Mouse (Mus musculus) intestine, postnatal 0 days (tissue): Measurements from ENCODE around the gene Ppl. TPM values are rescaled to one million over a fixed set of nuclear protein-coding genes. Genes with fewer than 3 reads are reported as not detected.

Source experiments
- ATAC-seq: fragments of 200-750 bp; cut with Nextera tagmentation; 2 replicates; pipeline ENCODE4 v1.8.0; 2017; ENCODE audit warnings: mild to moderate bottlenecking, moderate TSS enrichment, moderate library complexity
- H3K27ac ChIP-seq: fragments of 300-500 bp; sonication (generic); 2 replicates; pipeline ENCODE4 v1.5.1; 2014; ENCODE audit warnings: mild to moderate bottlenecking, low read depth, low read length, moderate library complexity
- H3K27me3 ChIP-seq: fragments of 300-500 bp; sonication (generic); replicated peaks from 2 replicates; pipeline ENCODE4 v1.6.1; 2014; ENCODE audit warnings: low read length, mixed read lengths; ENCODE audit not compliant: control insufficient read depth, insufficient read depth
- H3K36me3 ChIP-seq: fragments of 300-500 bp; sonication (generic); 2 replicates; pipeline ENCODE4 v1.6.1; 2014; ENCODE audit warnings: mild to moderate bottlenecking, moderate library complexity; ENCODE audit not compliant: control insufficient read depth, insufficient read depth
- H3K4me1 ChIP-seq: fragments of 300-500 bp; sonication (generic); replicated peaks from 2 replicates; pipeline ENCODE4 v1.6.1; 2014; ENCODE audit warnings: antibody characterized with exemption, low read length, mixed read lengths; ENCODE audit not compliant: control insufficient read depth, insufficient read depth
- H3K4me2 ChIP-seq: fragments of 300-500 bp; sonication (generic); replicated peaks from 2 replicates; pipeline ENCODE4 v1.6.1; 2014; ENCODE audit warnings: low read depth, mild to moderate bottlenecking, moderate library complexity
- H3K4me3 ChIP-seq: fragments of 300-500 bp; sonication (generic); 2 replicates; pipeline ENCODE4 v1.5.1; 2014; ENCODE audit warnings: low read depth, low read length
- H3K9ac ChIP-seq: fragments of 300-500 bp; sonication (generic); 2 replicates; pipeline ENCODE4 v1.6.1; 2014; ENCODE audit warnings: mild to moderate bottlenecking, low read depth, low read length
- H3K9me3 ChIP-seq: fragments of 300-500 bp; sonication (generic); 2 replicates; pipeline ENCODE4 v1.6.1; 2016; ENCODE audit warnings: mixed run types; ENCODE audit not compliant: control insufficient read depth
- CTCF ChIP-seq: sonication (generic); IDR thresholded peaks from 2 replicates; pipeline ENCODE4 v1.5.1; 2016; ENCODE audit warnings: low read depth, mild to moderate bottlenecking, control low read depth, antibody characterized with exemption, moderate library complexity
- WGBS: fragments of 180-500 bp; shearing (Covaris S2); extraction: QIAGEN DNeasy Blood & Tissue Kit; methylation state at CpG from one replicate; pipeline ENCODE4 v1.1.7; 2014; 5-methylcytosine and 5-hydroxymethylcytosine counted together
- polyA plus RNA-seq: library from polyadenylated mRNA; unstranded; fragments of >200 nt; fragmentation: Nextera tagmentation; extraction: Ambion mirVana; gene quantifications from 2 replicates; pipeline ENCODE4 v1.2.1, GENCODE M21; 2015

Ppl gene
- 0.69 and 0.86 TPM in 2 replicates for polyA plus RNA-seq

GRCm38 (mm10) chr16:5132401-5132801 is at the start of gene Ppl:
TSS of gene Ppl (minus strand) at chr16:5132421.
- Histone ChIP-seq H3K36me3 (no peaks in the 10 kb centered on the region), H3K9me3 (no peaks in the 10 kb centered on the region), H3K9ac (no peak within 1 kb of the TSS), H3K4me1 (peaks cover 8% of the 10 kb centered on the region), H3K4me2 (peak within 1 kb of the TSS; percentile 88), H3K4me3 (peak within 1 kb of the TSS; percentile 49), H3K27ac (no peak within 1 kb of the TSS), H3K27me3 (peaks cover 21% of the 10 kb centered on the region)
- 1% methylated on average over 26 of the region's 39 CpGs for WGBS
- TF ChIP-seq CTCF: peak; percentile 79
- ATAC-seq: peak; percentile 82

GRCm38 (mm10) chr16:5172636-5173035 is 40.4 kb upstream of the Ppl start:
- Histone ChIP-seq H3K4me3 (no peak overlapping the region), H3K9me3 (no peaks in the 10 kb centered on the region), H3K27me3 (no peaks in the 10 kb centered on the region), H3K36me3 (no peaks in the 10 kb centered on the region), H3K27ac (no peak overlapping the region), H3K4me2 (no peak overlapping the region), H3K9ac (no peak overlapping the region), H3K4me1 (no peaks in the 10 kb centered on the region)
- WGBS: 86% methylated on average over 6 of the region's 6 CpGs
- no peak for TF ChIP-seq CTCF
- ATAC-seq: no peak

GRCm38 (mm10) chr16:5168829-5169228 is 36.6 kb upstream of the Ppl start:
- Histone ChIP-seq H3K9ac (no peak overlapping the region), H3K4me1 (no peaks in the 10 kb centered on the region), H3K9me3 (no peaks in the 10 kb centered on the region), H3K36me3 (no peaks in the 10 kb centered on the region), H3K27me3 (no peaks in the 10 kb centered on the region), H3K4me3 (no peak overlapping the region), H3K27ac (no peak overlapping the region), H3K4me2 (no peak overlapping the region)
- TF ChIP-seq CTCF: no peak
- 78% methylated on average over 5 of the region's 5 CpGs for WGBS
- no peak for ATAC-seq

- no peak overlapping the region for H3K4me3 ChIP-seq
- no peaks in the 10 kb centered on the region for H3K36me3 ChIP-seq
- no peaks in the 10 kb centered on the region for H3K4me1 ChIP-seq
- 90% methylated on average over 2 of the region's 2 CpGs for WGBS
- ATAC-seq: no peak
- no peaks in the 10 kb centered on the region for H3K9me3 ChIP-seq
- no peak overlapping the region for H3K9ac ChIP-seq
- TF ChIP-seq CTCF: no peak
- no peak overlapping the region for H3K4me2 ChIP-seq
- no peak overlapping the region for H3K27ac ChIP-seq
- no peaks in the 10 kb centered on the region for H3K27me3 ChIP-seq
These were observed 35.8 kb upstream of the Ppl start for GRCm38 (mm10) chr16:5168038-5168437.

- H3K27ac ChIP-seq: no peak overlapping the region
- no peak overlapping the region for H3K4me2 ChIP-seq
- H3K4me1 ChIP-seq: no peaks in the 10 kb centered on the region
- no peaks in the 10 kb centered on the region for H3K9me3 ChIP-seq
- TF ChIP-seq CTCF: no peak
- 81% methylated on average over 6 of the region's 6 CpGs for WGBS
- no peaks in the 10 kb centered on the region for H3K27me3 ChIP-seq
- ATAC-seq: no peak
- no peaks in the 10 kb centered on the region for H3K36me3 ChIP-seq
- no peak overlapping the region for H3K4me3 ChIP-seq
- no peak overlapping the region for H3K9ac ChIP-seq
These were observed 32.1 kb upstream of the Ppl start for GRCm38 (mm10) chr16:5164327-5164726.

- 76% methylated on average over 8 of the region's 8 CpGs for WGBS
- no peaks in the 10 kb centered on the region for H3K36me3 ChIP-seq
- no peak for ATAC-seq
- no peak overlapping the region for H3K4me2 ChIP-seq
- no peak overlapping the region for H3K4me3 ChIP-seq
- no peaks in the 10 kb centered on the region for H3K4me1 ChIP-seq
- no peaks in the 10 kb centered on the region for H3K9me3 ChIP-seq
- H3K27me3 ChIP-seq: no peaks in the 10 kb centered on the region
- no peak overlapping the region for H3K9ac ChIP-seq
- H3K27ac ChIP-seq: no peak overlapping the region
- no peak for TF ChIP-seq CTCF
These were observed 27.0 kb upstream of the Ppl start for GRCm38 (mm10) chr16:5159248-5159647.

GRCm38 (mm10) chr16:5157113-5157512 is 24.9 kb upstream of the Ppl start:
- Histone ChIP-seq H3K4me1 (no peaks in the 10 kb centered on the region), H3K9ac (no peak overlapping the region), H3K9me3 (no peaks in the 10 kb centered on the region), H3K27me3 (no peaks in the 10 kb centered on the region), H3K36me3 (no peaks in the 10 kb centered on the region), H3K4me2 (no peak overlapping the region), H3K4me3 (no peak overlapping the region), H3K27ac (no peak overlapping the region)
- WGBS: 75% methylated on average over 3 of the region's 3 CpGs
- ATAC-seq: no peak
- no peak for TF ChIP-seq CTCF
